Mouse (Mus musculus): ENCODE data around the gene Itgav.

DNA sequence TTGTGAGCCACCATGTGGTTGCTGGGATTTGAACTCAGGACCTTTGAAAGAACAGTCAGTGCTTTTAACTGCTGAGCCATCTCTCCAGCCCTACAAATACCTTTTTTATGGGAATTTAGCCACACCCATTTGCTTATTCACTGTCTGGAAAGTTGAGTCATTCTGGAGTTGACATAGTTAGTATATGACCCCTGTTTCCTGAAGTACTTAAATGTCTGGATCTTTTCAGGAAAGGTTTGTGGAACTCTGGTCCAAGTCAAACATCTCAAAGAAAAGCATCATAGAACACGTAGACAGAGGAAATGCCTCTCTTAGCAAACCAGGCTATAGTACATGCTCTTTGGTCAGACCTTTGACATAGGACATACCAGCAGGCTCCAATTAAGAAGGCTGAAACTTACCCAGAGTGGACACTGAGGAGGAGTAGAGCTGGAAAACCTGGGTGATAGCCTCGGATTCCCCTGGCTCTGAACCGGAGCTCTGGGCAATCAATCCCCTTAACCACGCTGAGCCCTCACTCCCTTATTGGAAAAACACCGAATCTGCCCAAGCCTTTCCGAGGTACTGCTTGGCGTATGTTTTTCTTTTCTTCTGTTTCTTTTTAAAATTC lies 34.5 kb downstream of the Itgav start:
- TF ChIP-seq CTCF (IDR thresholded peaks at IDR 0.05; ENCODE audit: low read depth) (no peak), EP300 (optimal IDR thresholded peaks at IDR 0.05) (no peak)
